Mouse (Mus musculus) heart, adult 2 months (tissue): ENCODE data around the gene Vps35l. TPM values are rescaled to one million over a fixed set of nuclear protein-coding genes. Genes with fewer than 3 reads are reported as not detected.

Experiments
- DNase-seq, 2 experiments: peaks; one replicate each; pipeline ENCODE4 v3.0.0; 2021
- H3K27ac ChIP-seq: fragments of 200-600 bp; 2 replicates; pipeline ENCODE4 v1.8.1; 2022
- H3K27me3 ChIP-seq: fragments of 200-500 bp; 2 replicates; pipeline ENCODE4 v1.6.1; 2012; ENCODE audit warnings: mild to moderate bottlenecking, low read length, inconsistent platforms, mixed read lengths; ENCODE audit not compliant: control insufficient read depth, insufficient read depth
- H3K36me3 ChIP-seq: fragments of 200-500 bp; 2 replicates; pipeline ENCODE4 v1.6.1; 2012; ENCODE audit warnings: low read length, inconsistent platforms; ENCODE audit not compliant: control insufficient read depth, insufficient read depth
- H3K4me1 ChIP-seq: fragments of 200-500 bp; 2 replicates; pipeline ENCODE4 v1.6.1; 2011; ENCODE audit warnings: low read length; ENCODE audit not compliant: control insufficient read depth, insufficient read depth
- H3K4me3 ChIP-seq: fragments of 200-600 bp; 2 replicates; pipeline ENCODE4 v1.8.1; 2022
- H3K79me2 ChIP-seq: fragments of 200-500 bp; replicated peaks from 2 replicates; pipeline ENCODE4 v1.6.1; 2012; ENCODE audit warnings: mild to moderate bottlenecking, inconsistent platforms, low read length, moderate library complexity, mixed read lengths; ENCODE audit not compliant: control insufficient read depth, insufficient read depth
- H3K9ac ChIP-seq: fragments of 200-500 bp; 2 replicates; pipeline ENCODE4 v1.6.1; 2012; ENCODE audit warnings: low read depth, mild to moderate bottlenecking, control low read depth, inconsistent platforms, low read length, mixed read lengths
- CTCF ChIP-seq: fragments of 200-600 bp; IDR thresholded peaks from 2 replicates; pipeline ENCODE4 v1.8.1; 2022; ENCODE audit warnings: antibody characterized with exemption, mild to moderate bottlenecking, moderate library complexity
- EP300 ChIP-seq: fragments of 200-500 bp; IDR thresholded peaks from 2 replicates; pipeline ENCODE4 v1.6.1; 2011; ENCODE audit warnings: low read depth, low read length, control low read depth; ENCODE audit not compliant: insufficient read depth
- POLR2A ChIP-seq: fragments of 200-500 bp; IDR thresholded peaks from 2 replicates; pipeline ENCODE4 v1.6.1; 2011; ENCODE audit warnings: mild to moderate bottlenecking, low read depth, low read length, control low read depth; ENCODE audit not compliant: insufficient read depth
- WGBS: fragments of 180-500 bp; shearing (Covaris S2); methylation state at CpG from one replicate; pipeline ENCODE4 v1.1.7; 2018; 5-methylcytosine and 5-hydroxymethylcytosine counted together
- intact Hi-C: fragments of 180-260 bp; cut with DNase I; formaldehyde crosslinking; loops from one replicate; pipeline ENCODE4 v1.15.1; 2025
- polyA plus RNA-seq: library from polyadenylated mRNA; depleted of rRNA; stranded (reverse); fragments of >200 nt; gene quantifications from 2 replicates; pipeline ENCODE4 v1.2.3, GENCODE M21; 2012; rRNA removed
- total RNA-seq, 2 experiments: library from RNA; stranded (reverse); gene quantifications; 2 replicates each; pipeline ENCODE4 v1.2.3; 2021

Gene Vps35l
- total and polyA plus RNA-seq, 3 experiments = 21.0 to 26.5 (median 21.7) TPM

DNA sequence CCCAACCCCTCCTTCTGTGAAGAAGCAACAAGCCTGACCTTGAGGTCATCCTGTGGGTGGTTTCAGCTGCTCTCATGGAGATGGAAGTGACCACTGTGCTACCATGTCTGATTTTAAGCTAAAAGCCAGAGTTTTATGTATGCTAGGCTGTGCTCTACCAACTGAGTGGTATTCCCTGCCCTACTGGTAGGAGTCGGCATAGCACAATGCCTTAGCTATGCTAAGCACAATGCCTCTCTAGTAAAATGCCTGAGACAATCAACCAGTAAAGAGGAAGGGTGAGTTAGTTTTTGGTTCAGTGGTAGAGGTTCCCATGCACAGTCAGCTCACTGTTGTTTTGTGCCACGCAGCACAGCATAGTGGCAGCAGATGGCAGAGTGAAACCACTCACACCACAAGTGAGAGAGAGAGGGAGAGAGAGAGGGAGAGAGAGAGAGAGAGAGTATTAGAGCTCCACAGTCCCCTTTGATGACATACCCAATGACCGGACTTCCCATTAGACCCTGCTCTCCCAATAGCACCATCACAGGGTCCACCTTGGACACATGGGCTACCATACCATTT is 139.5 kb downstream of the Vps35l start:
- no peaks in the 10 kb centered on the region for H3K4me1 ChIP-seq
- intact Hi-C loops = no loop called here
- WGBS = 91% methylated on average over 3 of the region's 3 CpGs
- no peaks in the 10 kb centered on the region for H3K79me2 ChIP-seq
- TF ChIP-seq EP300 (no peak), CTCF (peak; percentile 15; the same call in 1 of the 2 replicates), POLR2A (no peak)
- no peak for DNase-seq
- no peak overlapping the region for H3K4me3 ChIP-seq
- H3K9ac ChIP-seq = no peak overlapping the region
- H3K27ac ChIP-seq = no peak overlapping the region
- no peaks in the 10 kb centered on the region for H3K36me3 ChIP-seq
- H3K27me3 ChIP-seq = no peaks in the 10 kb centered on the region

DNA sequence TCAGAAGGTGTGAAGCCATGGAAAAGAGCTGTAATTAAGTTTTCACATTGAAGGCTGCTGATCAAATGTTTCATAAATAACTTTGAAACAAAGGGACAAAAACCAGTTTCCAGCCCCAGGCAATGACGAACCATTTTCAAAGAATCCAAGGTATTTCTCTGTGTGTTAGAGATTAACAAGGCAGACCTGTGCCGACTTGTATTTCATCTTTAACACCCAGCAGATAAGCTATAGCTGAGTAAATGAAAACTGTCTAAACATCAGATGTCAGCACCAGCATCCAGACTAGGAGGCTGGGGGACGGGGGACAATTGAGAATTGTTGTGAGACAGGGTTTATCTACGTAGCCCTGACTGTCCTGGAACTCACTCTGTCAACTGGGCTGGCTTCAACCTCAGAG is 143.9 kb downstream of the Vps35l start:
- intact Hi-C loops = no loop called here
- TF ChIP-seq POLR2A (no peak), CTCF (no peak), EP300 (no peak)
- H3K79me2 ChIP-seq = no peaks in the 10 kb centered on the region
- no peaks in the 10 kb centered on the region for H3K36me3 ChIP-seq
- DNase-seq = no peak
- 79% methylated on average over 4 of the region's 4 CpGs for WGBS
- H3K27ac ChIP-seq = no peak overlapping the region
- H3K27me3 ChIP-seq = no peaks in the 10 kb centered on the region
- no peaks in the 10 kb centered on the region; the same call in 1 of the 2 replicates for H3K4me1 ChIP-seq
- H3K9ac ChIP-seq = no peak overlapping the region
- no peak overlapping the region for H3K4me3 ChIP-seq

DNA sequence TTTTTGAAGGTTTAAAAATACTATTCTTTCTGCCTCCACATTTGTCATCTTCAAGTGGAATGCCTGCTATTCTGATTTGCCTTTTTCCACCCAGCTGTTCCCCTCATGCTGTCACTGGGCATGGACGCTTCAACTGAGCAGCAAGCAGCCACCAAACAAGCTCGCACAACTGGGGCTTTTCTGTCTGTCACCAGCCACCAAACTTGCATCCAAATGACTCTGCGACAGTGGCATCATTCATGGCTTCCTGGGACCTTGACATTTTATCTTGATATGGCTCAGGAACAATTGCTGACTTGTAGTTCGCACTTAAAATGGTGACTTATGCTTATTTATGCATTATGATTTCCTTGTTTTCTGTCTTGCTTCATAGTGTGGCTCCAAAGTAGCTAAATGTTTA is 144.9 kb downstream of the Vps35l start:
- WGBS = 81% methylated on average over 4 of the region's 4 CpGs
- no peak for TF ChIP-seq EP300
- TF ChIP-seq POLR2A = no peak
- no peak for TF ChIP-seq CTCF
- intact Hi-C loops = loop anchor here (5.0 kb wide), 1 partner anchor 42 kb away; no protein-coding TSS in a partner anchor

DNA sequence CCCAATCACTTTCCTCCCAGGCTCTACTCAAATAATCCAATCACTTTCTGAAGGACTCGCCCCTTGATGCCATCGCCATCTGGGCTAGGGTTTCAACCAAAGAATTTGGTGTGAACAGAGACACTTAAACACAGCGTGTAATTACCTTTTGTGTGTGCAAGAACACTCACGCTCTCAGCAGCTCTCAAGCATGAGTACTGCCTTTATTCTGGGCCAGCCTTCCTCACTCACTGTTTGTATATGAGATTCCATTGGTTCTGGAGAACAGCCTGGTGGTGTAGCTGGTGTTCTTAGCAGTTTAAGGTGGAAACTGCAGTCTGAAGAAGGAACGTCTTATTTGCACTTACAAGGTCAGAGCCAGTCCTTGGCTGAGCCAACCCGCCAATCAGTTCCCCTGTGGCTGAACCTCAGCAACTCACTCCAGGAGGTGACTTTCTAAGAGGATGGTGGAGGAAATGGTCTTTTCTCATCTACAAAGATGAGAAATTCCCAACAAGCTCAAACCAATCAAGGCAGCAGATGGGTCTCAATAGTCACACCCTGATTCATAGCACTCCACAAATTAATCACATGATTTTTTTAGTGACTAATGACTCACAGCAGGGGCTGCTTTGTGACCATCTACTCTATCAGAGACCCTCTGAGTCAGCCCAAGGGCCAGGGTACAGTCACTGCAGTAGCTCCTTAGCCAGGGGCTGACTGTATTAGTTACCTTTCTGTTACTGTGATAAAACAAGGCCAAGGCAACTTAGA is 147.5 kb downstream of the Vps35l start:
- intact Hi-C loops = loop anchor here (5.0 kb wide), 1 partner anchor 40 kb away; no protein-coding TSS in a partner anchor
- no peaks in the 10 kb centered on the region for H3K79me2 ChIP-seq
- no peak overlapping the region for H3K27ac ChIP-seq
- TF ChIP-seq EP300 = no peak
- TF ChIP-seq CTCF = no peak
- TF ChIP-seq POLR2A = no peak
- no peaks in the 10 kb centered on the region for H3K36me3 ChIP-seq
- H3K4me3 ChIP-seq = no peak overlapping the region
- no peak for DNase-seq
- 82% methylated on average over 6 of the region's 6 CpGs for WGBS
- no peaks in the 10 kb centered on the region; the same call in 1 of the 2 replicates for H3K4me1 ChIP-seq
- no peaks in the 10 kb centered on the region for H3K27me3 ChIP-seq
- H3K9ac ChIP-seq = no peak overlapping the region

More for the DNA sequence above, 144.9 kb downstream of the Vps35l start:
- H3K27ac ChIP-seq = no peak overlapping the region
- H3K36me3 ChIP-seq = no peaks in the 10 kb centered on the region
- no peaks in the 10 kb centered on the region for H3K27me3 ChIP-seq
- H3K4me3 ChIP-seq = no peak overlapping the region
- H3K4me1 ChIP-seq = no peaks in the 10 kb centered on the region; the same call in 1 of the 2 replicates
- no peak for DNase-seq
- H3K79me2 ChIP-seq = no peaks in the 10 kb centered on the region
- no peak overlapping the region for H3K9ac ChIP-seq

DNA sequence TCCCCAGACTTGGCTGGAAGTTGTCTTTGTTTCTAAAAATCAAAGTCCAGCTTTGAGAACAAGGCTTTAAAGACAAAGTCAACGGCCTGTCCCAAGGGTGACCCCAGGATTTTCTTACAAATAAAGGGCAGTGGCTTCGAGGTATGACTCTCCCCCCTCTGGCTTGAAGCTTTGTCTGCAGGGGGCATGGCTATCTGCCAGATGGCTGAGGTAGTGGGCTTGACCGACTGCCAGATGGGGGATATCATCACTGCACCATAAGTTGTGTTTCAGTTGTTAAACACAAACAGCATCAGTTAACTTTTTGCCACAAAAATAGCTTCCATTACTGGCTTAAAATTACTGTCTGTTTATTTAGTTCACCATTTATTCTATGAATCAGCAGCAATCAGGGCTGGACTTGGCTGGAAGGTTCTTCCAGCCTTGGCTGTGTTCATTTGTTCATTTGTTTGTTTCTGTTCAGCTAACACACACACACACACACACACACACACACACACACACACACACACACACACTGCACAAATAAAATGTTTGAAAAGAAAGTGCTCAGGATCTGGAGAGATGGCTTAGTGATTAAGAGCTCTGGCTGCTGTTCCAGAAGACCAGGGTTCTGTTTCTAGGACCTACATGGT is 149.1 kb downstream of the Vps35l start:
- no peaks in the 10 kb centered on the region for H3K27me3 ChIP-seq
- no peak overlapping the region for H3K9ac ChIP-seq
- no peak for TF ChIP-seq CTCF
- TF ChIP-seq POLR2A = no peak
- no peak for TF ChIP-seq EP300
- intact Hi-C loops = loop anchor here (5.0 kb wide), 1 partner anchor 38 kb away; no protein-coding TSS in a partner anchor
- H3K79me2 ChIP-seq = no peaks in the 10 kb centered on the region
- WGBS = 14% methylated on average over 3 of the region's 3 CpGs
- no peaks in the 10 kb centered on the region for H3K36me3 ChIP-seq
- no peak overlapping the region for H3K4me3 ChIP-seq
- no peaks in the 10 kb centered on the region; the same call in 1 of the 2 replicates for H3K4me1 ChIP-seq
- no peak for DNase-seq
- no peak overlapping the region for H3K27ac ChIP-seq

Other genes with a start within 250 kb of the Vps35l start
- gene Itpripl2, start 248.3 kb upstream of the Vps35l start, total RNA-seq = 10 to 100 TPM; 19.0 to 23.3 TPM
- 7.9 and 12.1 TPM in 2 replicates for gene Itpripl2, start 248.3 kb upstream of the Vps35l start, polyA plus RNA-seq
- 100 to 1,000 TPM; 110 to 128 TPM for gene Coq7, start 206.9 kb upstream of the Vps35l start, total RNA-seq
- gene Coq7, start 206.9 kb upstream of the Vps35l start, polyA plus RNA-seq = 151 TPM in 2 replicates
- 1 to 10 TPM; 6.4 to 6.9 TPM for gene Tmc7, start 155.5 kb upstream of the Vps35l start, total RNA-seq
- 3.2 and 6.1 TPM in 2 replicates for gene Tmc7, start 155.5 kb upstream of the Vps35l start, polyA plus RNA-seq
- under 1 TPM; 0.10 to 0.34 TPM for gene Tmc5, start 142.9 kb upstream of the Vps35l start, total RNA-seq
- gene Tmc5, start 142.9 kb upstream of the Vps35l start, polyA plus RNA-seq = 0.72 and 0.73 TPM in 2 replicates
- 10 to 100 TPM; 30.2 to 34.5 TPM for gene Gde1, start 34.4 kb upstream of the Vps35l start, total RNA-seq
- gene Gde1, start 34.4 kb upstream of the Vps35l start, polyA plus RNA-seq = 54.9 and 62.8 TPM in 2 replicates
- gene Ccp110, start 27.7 kb upstream of the Vps35l start, total RNA-seq = 1 to 10 TPM; 1.5 to 1.6 TPM
- 1.4 and 2.0 TPM in 2 replicates for gene Ccp110, start 27.7 kb upstream of the Vps35l start, polyA plus RNA-seq
- under 1 TPM; 0.29 to 0.32 TPM for gene Iqck, start 115.5 kb downstream of the Vps35l start, total RNA-seq
- 0.70 and 0.88 TPM in 2 replicates for gene Iqck, start 115.5 kb downstream of the Vps35l start, polyA plus RNA-seq
- gene Knop1, start 116.0 kb downstream of the Vps35l start, total RNA-seq = 10 to 100 TPM; 13.7 to 14.0 TPM
- 5.3 and 9.8 TPM in 2 replicates for gene Knop1, start 116.0 kb downstream of the Vps35l start, polyA plus RNA-seq